Mouse (Mus musculus) testis, postnatal 14 days (tissue): ENCODE data around the gene Mettl8.
A peak's percentile ranks its signal among the peaks of the same experiment; 100 is the strongest.

ENCODE experiments used
- DNase-seq: peaks from one replicate; pipeline ENCODE4 v3.0.0; 2021; ENCODE audit warnings: low spot score

Gene Mettl8

GRCm38 (mm10) chr2:71033987-71034386, 21.4 kb downstream of the Mettl8 start:
- peak; percentile 46 for DNase-seq

- no peak for DNase-seq
Observed at GRCm38 (mm10) chr2:71033014-71033413, 22.4 kb downstream of the Mettl8 start.

GRCm38 (mm10) chr2:71031973-71032794, 23.2 kb downstream of the Mettl8 start:
- no peak for DNase-seq

- no peak for DNase-seq
Observed at GRCm38 (mm10) chr2:71030663-71031062, 24.7 kb downstream of the Mettl8 start.

- DNase-seq = no peak
Observed at GRCm38 (mm10) chr2:71027631-71028030, 27.8 kb downstream of the Mettl8 start.

- DNase-seq = no peak
Observed at GRCm38 (mm10) chr2:71026787-71027186, 28.6 kb downstream of the Mettl8 start.

GRCm38 (mm10) chr2:71025576-71026315, 29.6 kb downstream of the Mettl8 start:
- no peak for DNase-seq

GRCm38 (mm10) chr2:71023986-71024385, 31.4 kb downstream of the Mettl8 start:
- no peak for DNase-seq

- DNase-seq = no peak
Observed at GRCm38 (mm10) chr2:71022991-71023390, 32.4 kb downstream of the Mettl8 start.

GRCm38 (mm10) chr2:71020674-71021073, 34.7 kb downstream of the Mettl8 start:
- no peak for DNase-seq

- no peak for DNase-seq
Observed at GRCm38 (mm10) chr2:71019704-71020375, 35.5 kb downstream of the Mettl8 start.

- DNase-seq = no peak
Observed at GRCm38 (mm10) chr2:71019277-71019676, 36.1 kb downstream of the Mettl8 start.

- no peak for DNase-seq
Observed at GRCm38 (mm10) chr2:71013521-71013920, 41.9 kb downstream of the Mettl8 start.

- no peak for DNase-seq
Observed at GRCm38 (mm10) chr2:71011816-71012215, 43.6 kb downstream of the Mettl8 start.

GRCm38 (mm10) chr2:71004354-71004753, 51.0 kb downstream of the Mettl8 start:
- DNase-seq = no peak

- no peak for DNase-seq
Observed at GRCm38 (mm10) chr2:71002509-71002908, 52.9 kb downstream of the Mettl8 start.

GRCm38 (mm10) chr2:70998771-70999170, 56.6 kb downstream of the Mettl8 start:
- DNase-seq = no peak

- DNase-seq = no peak
Observed at GRCm38 (mm10) chr2:70996438-70996837, 58.9 kb downstream of the Mettl8 start.

- DNase-seq = no peak
Observed at GRCm38 (mm10) chr2:70995900-70996299, 59.5 kb downstream of the Mettl8 start.

- no peak for DNase-seq
Observed at GRCm38 (mm10) chr2:70993740-70994139, 61.6 kb downstream of the Mettl8 start.

- no peak for DNase-seq
Observed at GRCm38 (mm10) chr2:70992715-70993114, 62.7 kb downstream of the Mettl8 start.

- no peak for DNase-seq
Observed at GRCm38 (mm10) chr2:70990196-70990595, 65.2 kb downstream of the Mettl8 start.
